Mouse (Mus musculus) mesoderm, embryonic 11.5 days (tissue): ENCODE data around the gene Klf15.

Experiments
- DNase-seq: peaks from one replicate; pipeline ENCODE4 v3.0.0-alpha.2; 2012; ENCODE audit warnings: low read depth, low spot score

The Klf15 gene

GRCm38 (mm10) chr6:90463890-90464421 is 1.6 kb downstream of the Klf15 start:
- peak; percentile 15 for DNase-seq

- DNase-seq = no peak
Measured at GRCm38 (mm10) chr6:90465028-90465640, 2.8 kb downstream of the Klf15 start.

- no peak for DNase-seq
Measured at GRCm38 (mm10) chr6:90466079-90466478, 3.7 kb downstream of the Klf15 start.

GRCm38 (mm10) chr6:90466847-90467410 is 4.6 kb downstream of the Klf15 start:
- DNase-seq = no peak

GRCm38 (mm10) chr6:90468216-90468615 is 5.8 kb downstream of the Klf15 start:
- DNase-seq = no peak

- DNase-seq = no peak
Measured at GRCm38 (mm10) chr6:90469041-90469440, 6.7 kb downstream of the Klf15 start.

GRCm38 (mm10) chr6:90470255-90470654 is 7.9 kb downstream of the Klf15 start:
- no peak for DNase-seq

- peak; percentile 14 for DNase-seq
Measured at GRCm38 (mm10) chr6:90470947-90471541, 8.7 kb downstream of the Klf15 start.

- DNase-seq = no peak
Measured at GRCm38 (mm10) chr6:90472079-90472478, 9.7 kb downstream of the Klf15 start.

GRCm38 (mm10) chr6:90472697-90473096 is 10.3 kb downstream of the Klf15 start:
- DNase-seq = no peak

GRCm38 (mm10) chr6:90473630-90474360 is 11.4 kb downstream of the Klf15 start:
- DNase-seq = no peak

- no peak for DNase-seq
Measured at GRCm38 (mm10) chr6:90474361-90474750, 12.0 kb downstream of the Klf15 start.

GRCm38 (mm10) chr6:90475176-90475853 is 12.9 kb downstream of the Klf15 start:
- DNase-seq = no peak

GRCm38 (mm10) chr6:90475854-90476212 is 13.5 kb downstream of the Klf15 start:
- DNase-seq = no peak

GRCm38 (mm10) chr6:90476941-90477518 is 14.7 kb downstream of the Klf15 start:
- DNase-seq = peak; percentile 27

GRCm38 (mm10) chr6:90484249-90484648 is 21.9 kb downstream of the Klf15 start:
- no peak for DNase-seq

GRCm38 (mm10) chr6:90484876-90485275 is 22.5 kb downstream of the Klf15 start:
- DNase-seq = no peak

- no peak for DNase-seq
Measured at GRCm38 (mm10) chr6:90486176-90486921, 24.0 kb downstream of the Klf15 start, which contains the start of gene Aldh1l1. Aldh1l1 (plus strand) TSS chr6:90486427.

- DNase-seq = no peak
Measured at GRCm38 (mm10) chr6:90487531-90487930, 25.2 kb downstream of the Klf15 start.

- no peak for DNase-seq
Measured at GRCm38 (mm10) chr6:90489532-90489931, 27.2 kb downstream of the Klf15 start.

GRCm38 (mm10) chr6:90490976-90491375 is 28.6 kb downstream of the Klf15 start:
- DNase-seq = no peak
